Mouse (Mus musculus): ENCODE data around the gene Slc17a9. TPM values are rescaled to one million over a fixed set of nuclear protein-coding genes. Genes with fewer than 3 reads are reported as not detected.

Slc17a9 gene
- polyA plus RNA-seq, 1 experiment from 2014 or later = 3.6 TPM

DNA sequence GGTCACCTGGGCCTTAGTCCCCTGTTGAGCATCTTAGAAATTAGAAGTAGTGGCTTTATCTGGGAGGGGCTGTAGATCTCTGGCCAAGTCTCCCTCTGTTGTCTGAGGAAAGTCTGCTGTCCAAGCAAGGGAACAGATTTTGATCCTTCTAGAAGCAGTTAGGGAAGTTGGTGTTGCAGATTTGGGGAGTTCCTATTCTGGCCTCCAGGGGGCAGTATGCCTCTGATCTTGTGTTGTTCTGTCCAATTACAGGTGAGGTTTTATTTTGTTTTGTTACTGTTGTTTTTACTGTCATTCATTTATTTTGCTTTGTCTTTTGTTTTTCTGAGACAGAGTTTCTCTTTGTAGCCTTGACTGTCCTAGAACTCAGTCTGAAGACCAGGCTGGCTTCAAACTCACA is 61.7 kb downstream of the Slc17a9 start:
- TF ChIP-seq CTCF (IDR thresholded peaks at IDR 0.05; ENCODE audit: low read depth) (peak; percentile 77), EP300 (optimal IDR thresholded peaks at IDR 0.05) (no peak)
- H3K4me3 ChIP-seq (ENCODE audit: low read depth, low read length) = no peak overlapping the region
- no peaks in the 10 kb centered on the region for H3K4me1 ChIP-seq (replicated peaks; ENCODE audit: control insufficient read depth, insufficient read depth)
- no peaks in the 10 kb centered on the region for H3K36me3 ChIP-seq (ENCODE audit: control insufficient read depth, insufficient read depth, low read length)
- ATAC-seq (ENCODE audit: low FRiP score, low TSS enrichment) (no peak), DNase-seq (ENCODE audit: low spot score) (peak; percentile 51)
- H3K9me3 ChIP-seq (ENCODE audit: control insufficient read depth, low read length) = no peaks in the 10 kb centered on the region
- no peak overlapping the region for H3K9ac ChIP-seq (ENCODE audit: low read length)
- H3K27me3 ChIP-seq (ENCODE audit: control insufficient read depth, insufficient read depth, low read length) = 0 out of 2 replicates have a peak, but pooled peaks cover 3% of the 10 kb centered on the region
- H3K27ac ChIP-seq (replicated peaks) = no peak overlapping the region
- no peak overlapping the region for H3K4me2 ChIP-seq (replicated peaks; ENCODE audit: low read depth)

DNA sequence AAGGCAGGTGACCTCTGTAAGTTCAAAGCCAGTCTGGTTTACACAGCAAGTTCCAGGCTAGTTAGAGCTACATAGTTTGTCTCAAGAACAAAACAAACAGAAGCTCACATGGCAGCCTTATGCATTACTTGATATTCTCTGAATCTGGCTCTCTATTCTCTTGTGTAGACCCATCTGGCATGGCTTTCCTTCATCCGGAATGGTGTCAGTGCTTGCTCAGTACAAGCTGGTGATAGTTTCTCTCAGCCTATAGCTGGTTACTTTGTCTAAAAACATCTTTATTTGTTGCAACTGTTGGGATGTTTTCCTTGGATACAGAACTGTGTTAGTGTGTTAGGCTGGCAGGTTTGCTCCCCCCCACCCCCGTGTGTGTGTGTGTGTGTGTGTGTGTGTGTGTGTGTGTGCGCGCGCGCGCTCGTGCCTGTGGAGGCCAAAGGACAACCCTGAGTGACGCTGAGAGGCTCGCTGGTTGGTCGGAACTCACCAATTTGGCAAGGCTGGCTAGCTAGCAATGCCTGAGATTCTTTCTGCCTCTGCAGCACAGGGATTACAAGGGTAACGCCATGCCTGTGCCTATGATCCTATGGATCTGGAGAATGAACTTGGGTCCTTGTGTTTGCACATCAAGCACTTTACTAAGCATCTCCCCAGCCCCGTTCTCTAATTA is 62.6 kb downstream of the Slc17a9 start:
- H3K36me3 ChIP-seq (ENCODE audit: control insufficient read depth, insufficient read depth, low read length) = no peaks in the 10 kb centered on the region
- H3K4me1 ChIP-seq (replicated peaks; ENCODE audit: control insufficient read depth, insufficient read depth) = no peaks in the 10 kb centered on the region
- no peak overlapping the region for H3K9ac ChIP-seq (ENCODE audit: low read length)
- H3K27ac ChIP-seq (replicated peaks) = no peak overlapping the region
- no peaks in the 10 kb centered on the region for H3K9me3 ChIP-seq (ENCODE audit: control insufficient read depth, low read length)
- H3K27me3 ChIP-seq (ENCODE audit: control insufficient read depth, insufficient read depth, low read length) = 0 out of 2 replicates have a peak, but pooled peaks cover 3% of the 10 kb centered on the region
- 80% methylated on average over 13 of the region's 13 CpGs for WGBS
- DNase-seq (ENCODE audit: low spot score) (no peak), ATAC-seq (ENCODE audit: low FRiP score, low TSS enrichment) (no peak)
- H3K4me2 ChIP-seq (replicated peaks; ENCODE audit: low read depth) = no peak overlapping the region
- TF ChIP-seq EP300 (optimal IDR thresholded peaks at IDR 0.05) = no peak
- TF ChIP-seq CTCF (IDR thresholded peaks at IDR 0.05; ENCODE audit: low read depth) = no peak
- no peak overlapping the region for H3K4me3 ChIP-seq (ENCODE audit: low read depth, low read length)

DNA sequence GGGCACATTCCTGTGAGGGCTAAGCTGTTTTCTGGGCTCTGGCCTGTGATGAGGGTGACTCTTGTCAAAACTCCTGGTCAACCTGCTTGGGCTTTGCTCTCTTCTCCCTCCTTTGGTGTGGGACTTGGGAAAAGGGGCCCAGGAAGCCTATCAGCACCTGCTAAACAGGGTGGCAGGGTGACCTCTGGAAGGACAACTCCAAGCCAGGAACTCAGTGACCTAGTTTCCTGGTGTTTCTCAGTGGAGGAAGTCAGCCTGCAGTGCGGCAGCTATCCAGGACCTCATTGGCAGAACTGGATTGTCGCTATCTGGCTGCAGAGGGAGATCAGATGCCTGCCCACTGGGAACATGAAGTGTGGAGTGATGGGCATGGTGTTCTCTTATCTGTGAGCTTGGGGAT is 63.3 kb downstream of the Slc17a9 start:
- H3K4me3 ChIP-seq (ENCODE audit: low read depth, low read length) = no peak overlapping the region
- no peak for ATAC-seq (ENCODE audit: low FRiP score, low TSS enrichment)
- H3K27ac ChIP-seq (replicated peaks) = no peak overlapping the region
- no peak overlapping the region for H3K9ac ChIP-seq (ENCODE audit: low read length)
- DNase-seq (ENCODE audit: low spot score) = no peak
- WGBS = 9% methylated on average over 2 of the region's 2 CpGs
- no peaks in the 10 kb centered on the region for H3K36me3 ChIP-seq (ENCODE audit: control insufficient read depth, insufficient read depth, low read length)
- H3K27me3 ChIP-seq (ENCODE audit: control insufficient read depth, insufficient read depth, low read length) = 0 out of 2 replicates have a peak, but pooled peaks cover 3% of the 10 kb centered on the region
- TF ChIP-seq EP300 (optimal IDR thresholded peaks at IDR 0.05) = no peak
- TF ChIP-seq CTCF (IDR thresholded peaks at IDR 0.05; ENCODE audit: low read depth) = no peak
- no peak overlapping the region for H3K4me2 ChIP-seq (replicated peaks; ENCODE audit: low read depth)
- no peaks in the 10 kb centered on the region for H3K9me3 ChIP-seq (ENCODE audit: control insufficient read depth, low read length)
- no peaks in the 10 kb centered on the region for H3K4me1 ChIP-seq (replicated peaks; ENCODE audit: control insufficient read depth, insufficient read depth)

DNA sequence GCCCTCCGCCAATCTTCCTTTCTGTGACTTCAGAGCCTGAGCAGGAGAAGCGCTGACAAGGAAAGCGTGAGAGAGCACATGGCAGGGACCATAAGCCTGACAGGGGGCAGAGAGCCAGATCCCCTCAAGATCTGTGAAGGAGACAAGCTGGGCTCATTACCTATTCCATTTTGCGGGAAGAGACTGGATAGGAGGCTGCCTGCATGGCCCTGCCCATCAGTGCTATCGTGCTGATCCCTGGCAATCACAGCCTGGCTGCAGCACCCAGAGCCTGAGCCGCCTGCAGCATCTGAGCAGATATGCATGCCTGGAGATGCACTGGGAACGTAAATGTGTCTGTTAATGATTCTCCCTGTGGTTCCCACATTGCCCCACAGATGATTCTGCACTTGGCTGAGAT is 63.8 kb downstream of the Slc17a9 start:
- Histone ChIP-seq H3K27ac (replicated peaks) (no peak overlapping the region), H3K9ac (ENCODE audit: low read length) (no peak overlapping the region), H3K4me3 (ENCODE audit: low read depth, low read length) (no peak overlapping the region), H3K27me3 (ENCODE audit: control insufficient read depth, insufficient read depth, low read length) (0 out of 2 replicates have a peak, but pooled peaks cover 3% of the 10 kb centered on the region), H3K4me2 (replicated peaks; ENCODE audit: low read depth) (no peak overlapping the region), H3K36me3 (ENCODE audit: control insufficient read depth, insufficient read depth, low read length) (no peaks in the 10 kb centered on the region), H3K9me3 (ENCODE audit: control insufficient read depth, low read length) (no peaks in the 10 kb centered on the region), H3K4me1 (replicated peaks; ENCODE audit: control insufficient read depth, insufficient read depth) (no peaks in the 10 kb centered on the region)
- 23% methylated on average over 6 of the region's 7 CpGs for WGBS
- no peak for ATAC-seq (ENCODE audit: low FRiP score, low TSS enrichment)
- DNase-seq (ENCODE audit: low spot score) = no peak
- TF ChIP-seq EP300 (optimal IDR thresholded peaks at IDR 0.05) (no peak), CTCF (IDR thresholded peaks at IDR 0.05; ENCODE audit: low read depth) (no peak)

DNA sequence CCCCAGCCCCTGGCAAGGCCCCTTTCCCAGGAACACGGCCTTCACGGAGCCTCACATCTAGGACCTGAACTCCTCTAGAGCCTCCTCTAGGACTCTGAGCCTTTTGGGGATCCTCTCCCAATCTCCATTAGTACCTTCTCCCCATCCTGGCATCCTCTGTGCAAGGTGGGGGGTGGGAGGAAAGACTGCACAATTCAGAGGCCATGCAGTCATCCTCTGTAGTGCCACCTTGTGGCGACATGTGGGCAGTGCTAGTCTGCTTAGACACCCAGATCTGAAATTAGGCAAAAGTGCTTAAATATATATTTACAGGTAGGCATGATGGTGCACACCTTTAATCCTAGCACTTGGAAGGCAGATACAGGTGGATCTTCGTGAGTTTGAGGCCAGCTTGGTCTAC is 66.6 kb downstream of the Slc17a9 start:
- Histone ChIP-seq H3K9ac (ENCODE audit: low read length) (no peak overlapping the region), H3K27me3 (ENCODE audit: control insufficient read depth, insufficient read depth, low read length) (0 out of 2 replicates have a peak, but pooled peaks cover 3% of the 10 kb centered on the region), H3K27ac (replicated peaks) (no peak overlapping the region), H3K4me1 (replicated peaks; ENCODE audit: control insufficient read depth, insufficient read depth) (no peaks in the 10 kb centered on the region), H3K4me3 (ENCODE audit: low read depth, low read length) (no peak overlapping the region), H3K9me3 (ENCODE audit: control insufficient read depth, low read length) (no peaks in the 10 kb centered on the region), H3K36me3 (ENCODE audit: control insufficient read depth, insufficient read depth, low read length) (no peaks in the 10 kb centered on the region), H3K4me2 (replicated peaks; ENCODE audit: low read depth) (no peak overlapping the region)
- DNase-seq (ENCODE audit: low spot score) = peak; percentile 48
- TF ChIP-seq EP300 (optimal IDR thresholded peaks at IDR 0.05) (no peak), CTCF (IDR thresholded peaks at IDR 0.05; ENCODE audit: low read depth) (peak; percentile 85)
- WGBS = 47% methylated on average over 4 of the region's 4 CpGs
- ATAC-seq (ENCODE audit: low FRiP score, low TSS enrichment) = no peak

Other genes starting within 250 kb of the Slc17a9 start
- gene Ntsr1, start 225.3 kb upstream of the Slc17a9 start, polyA plus RNA-seq (2015; fragmentation: Nextera tagmentation; extraction: Ambion mirVana) = 0.11 and 0.12 TPM in 2 replicates
- gene Mrgbp, start 144.0 kb upstream of the Slc17a9 start, polyA plus RNA-seq (2015; fragmentation: Nextera tagmentation; extraction: Ambion mirVana) = 15.9 and 16.1 TPM in 2 replicates
- gene Ogfr, start 136.0 kb upstream of the Slc17a9 start, polyA plus RNA-seq (2015; fragmentation: Nextera tagmentation; extraction: Ambion mirVana) = 23.9 and 24.5 TPM in 2 replicates
- gene Col9a3, start 127.5 kb upstream of the Slc17a9 start, polyA plus RNA-seq (2015; fragmentation: Nextera tagmentation; extraction: Ambion mirVana) = 1.6 TPM in 2 replicates
- 0.05 and 0.22 TPM in 2 replicates for gene Tcfl5, start 82.6 kb upstream of the Slc17a9 start, polyA plus RNA-seq (2015; fragmentation: Nextera tagmentation; extraction: Ambion mirVana)
- gene Dido1, start 15.3 kb upstream of the Slc17a9 start, polyA plus RNA-seq (2015; fragmentation: Nextera tagmentation; extraction: Ambion mirVana) = 7.4 and 9.7 TPM in 2 replicates
- 59.6 and 60.7 TPM in 2 replicates for gene Gid8, start 15.1 kb upstream of the Slc17a9 start, polyA plus RNA-seq (2015; fragmentation: Nextera tagmentation; extraction: Ambion mirVana)
- not detected in 2 replicates for gene Bhlhe23, start 51.6 kb downstream of the Slc17a9 start, polyA plus RNA-seq (2015; fragmentation: Nextera tagmentation; extraction: Ambion mirVana)
- 26.2 and 27.6 TPM in 2 replicates for gene Ythdf1, start 195.7 kb downstream of the Slc17a9 start, polyA plus RNA-seq (2015; fragmentation: Nextera tagmentation; extraction: Ambion mirVana)
- gene Birc7, start 203.8 kb downstream of the Slc17a9 start, polyA plus RNA-seq (2015; fragmentation: Nextera tagmentation; extraction: Ambion mirVana) = 0.06 and 0.11 TPM in 2 replicates
- 42.7 and 44.0 TPM in 2 replicates for gene Nkain4, start 229.4 kb downstream of the Slc17a9 start, polyA plus RNA-seq (2015; fragmentation: Nextera tagmentation; extraction: Ambion mirVana)
- 45.1 and 45.2 TPM in 2 replicates for gene Arfgap1, start 242.0 kb downstream of the Slc17a9 start, polyA plus RNA-seq (2015; fragmentation: Nextera tagmentation; extraction: Ambion mirVana)

All from stomach, postnatal 0 days (tissue).